Mouse (Mus musculus) large intestine, adult 2 months (tissue): ENCODE data around the gene Pfkl. TPM values are rescaled to one million over a fixed set of nuclear protein-coding genes. Genes with fewer than 3 reads are reported as not detected.
"Not testable (repeated sequence)": the region's sequence is repeated elsewhere in the genome, so short reads cannot be mapped to it uniquely, and the experiment has no call there.

ENCODE experiments used
- DNase-seq: peaks from one replicate; pipeline ENCODE4 v3.0.0-alpha.2; 2012; ENCODE audit warnings: low read depth, low spot score
- WGBS: fragments of 180-500 bp; shearing (Covaris S2); methylation state at CpG from one replicate; pipeline ENCODE4 v1.1.7; 2018; 5-methylcytosine and 5-hydroxymethylcytosine counted together
- polyA plus RNA-seq: library from polyadenylated mRNA; depleted of rRNA; stranded (reverse); fragments of >200 nt; gene quantifications from 2 replicates; pipeline ENCODE4 v1.2.3, GENCODE M21; 2012

Pfkl gene
- polyA plus RNA-seq, 1 experiment, result 29.8 TPM

GRCm38 (mm10) chr10:78016366-78016765 is 6.5 kb upstream of the Pfkl start:
- DNase-seq, result no peak
- 50% methylated on average over 5 of the region's 5 CpGs for WGBS

GRCm38 (mm10) chr10:78015489-78015888 is 5.6 kb upstream of the Pfkl start:
- WGBS, result 97% methylated on average over 1 of the region's 1 CpGs
- no peak for DNase-seq

DNA sequence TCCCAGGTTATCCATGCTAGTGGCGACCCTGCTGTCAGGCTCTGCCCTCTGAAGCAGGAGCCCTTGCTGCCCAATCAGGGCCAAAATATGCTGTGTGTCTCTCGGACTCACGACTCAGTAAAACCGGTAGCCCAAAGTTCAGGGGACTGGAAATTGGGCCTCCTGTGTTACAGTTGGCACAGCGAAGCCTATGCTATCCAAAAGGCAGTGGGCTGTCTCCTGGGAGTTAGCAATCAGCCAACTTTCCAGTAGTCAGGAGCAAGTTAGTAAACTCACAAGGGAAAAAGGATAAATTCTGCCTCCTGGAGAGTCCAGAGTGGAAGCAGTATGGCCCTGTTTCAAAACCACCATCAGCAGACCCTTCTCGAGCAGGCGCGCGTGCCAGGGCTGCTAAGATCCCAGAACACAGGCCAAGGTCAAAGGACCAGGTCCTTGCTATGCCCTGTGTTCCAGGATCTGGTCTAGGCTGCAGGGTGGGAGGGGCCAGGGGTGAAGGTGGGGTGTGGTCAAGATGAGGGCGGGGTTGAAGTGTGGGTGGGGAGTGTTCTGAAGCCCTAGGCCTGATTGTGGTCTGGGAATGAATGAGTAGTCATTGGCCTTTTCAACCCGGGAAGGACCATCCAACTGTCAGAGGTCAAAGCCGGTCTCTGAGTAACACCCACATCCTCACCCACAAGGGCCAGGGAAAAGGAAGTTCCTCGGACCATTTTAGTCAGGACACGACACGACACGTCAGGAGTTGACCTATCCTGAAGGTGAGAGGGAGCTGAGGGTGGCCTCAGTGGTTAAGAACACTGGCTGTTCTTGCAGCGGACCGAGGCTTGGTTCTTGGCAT is 3.0 kb upstream of the Pfkl start:
- DNase-seq, result no peak
- 90% methylated on average over 18 of the region's 18 CpGs for WGBS

DNA sequence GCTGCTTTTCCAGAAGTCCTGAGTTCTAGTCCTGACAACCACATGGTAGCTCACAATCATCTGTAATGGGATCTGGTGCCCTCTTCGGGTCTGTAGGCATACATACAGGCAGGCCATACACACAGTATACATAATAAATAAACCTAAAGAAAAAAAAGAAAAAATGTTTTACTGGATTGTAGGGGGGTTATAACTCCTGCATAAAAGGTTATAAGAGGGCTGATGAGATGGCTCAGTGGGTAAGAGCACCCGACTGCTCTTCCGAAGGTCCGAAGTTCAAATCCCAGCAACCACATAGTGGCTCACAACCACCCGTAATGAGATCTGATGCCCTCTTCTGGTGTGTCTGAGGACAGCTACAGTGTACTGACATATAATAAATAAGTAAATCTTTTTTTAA is 1.2 kb upstream of the Pfkl start:
- WGBS, result 84% methylated on average over 5 of the region's 5 CpGs
- DNase-seq, result not testable (repeated sequence)

GRCm38 (mm10) chr10:78010335-78010734 is 452 bp upstream of the Pfkl start:
- no peak for DNase-seq
- WGBS, result 6% methylated on average over 10 of the region's 10 CpGs

- peak; percentile 78 for DNase-seq
- WGBS, result under 1% methylated on average over 59 of the region's 59 CpGs
These were observed 519 bp downstream of the Pfkl start for GRCm38 (mm10) chr10:78009184-78009944.

GRCm38 (mm10) chr10:78008169-78008568 is 1.7 kb downstream of the Pfkl start:
- 68% methylated on average over 3 of the region's 3 CpGs for WGBS
- no peak for DNase-seq

DNA sequence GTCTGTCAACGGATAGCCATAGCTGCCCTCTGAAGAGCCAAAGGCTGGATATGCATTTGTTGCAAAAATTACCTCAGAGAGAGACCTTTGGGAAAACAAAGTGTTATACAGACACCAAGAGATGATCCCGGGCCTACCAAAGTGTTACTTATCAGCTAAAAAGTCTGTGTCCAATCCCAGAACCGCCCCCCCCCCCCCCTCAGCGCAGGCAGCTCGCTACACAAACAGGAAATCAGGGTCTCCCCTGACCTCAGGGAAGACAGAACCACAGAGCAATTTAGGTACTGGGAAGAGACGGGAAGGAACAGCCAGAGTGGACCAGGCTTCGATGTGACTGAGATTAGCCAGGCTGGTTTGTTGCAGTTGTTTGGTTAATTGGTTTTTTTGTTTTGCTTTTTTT is 2.7 kb downstream of the Pfkl start:
- no peak for DNase-seq
- 35% methylated on average over 7 of the region's 7 CpGs for WGBS

- no peak for DNase-seq
- 78% methylated on average over 4 of the region's 4 CpGs for WGBS
These were observed 4.0 kb downstream of the Pfkl start for GRCm38 (mm10) chr10:78005791-78006438.

- peak; percentile 81 for DNase-seq
- 37% methylated on average over 3 of the region's 3 CpGs for WGBS
These were observed 5.3 kb downstream of the Pfkl start for GRCm38 (mm10) chr10:78004479-78005100.

- 94% methylated on average over 2 of the region's 2 CpGs for WGBS
- DNase-seq, result no peak
These were observed 7.6 kb downstream of the Pfkl start for GRCm38 (mm10) chr10:78002316-78002715.

- WGBS, result 85% methylated on average over 11 of the region's 11 CpGs
- DNase-seq, result no peak
These were observed 8.1 kb downstream of the Pfkl start for GRCm38 (mm10) chr10:78001796-78002195.

DNA sequence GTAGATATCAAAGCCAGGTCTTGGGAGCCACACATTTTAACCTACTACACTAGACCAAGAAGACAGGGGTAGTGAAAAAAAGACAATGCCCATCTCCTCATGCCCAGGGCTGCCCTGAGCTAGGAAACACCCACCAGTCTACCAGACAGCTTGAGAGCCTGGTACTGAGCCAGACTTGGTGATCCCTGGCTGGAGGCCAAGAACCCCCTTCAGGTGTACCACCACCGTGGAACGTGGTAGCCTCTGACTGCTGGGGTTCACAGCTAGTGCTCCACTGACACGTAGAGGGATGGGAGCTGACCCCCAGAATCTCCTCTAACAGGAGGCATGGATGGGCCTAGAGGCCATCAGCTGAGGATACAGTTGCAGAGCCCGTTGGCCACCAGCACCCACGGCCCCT is 9.7 kb downstream of the Pfkl start:
- 92% methylated on average over 5 of the region's 5 CpGs for WGBS
- no peak for DNase-seq

DNA sequence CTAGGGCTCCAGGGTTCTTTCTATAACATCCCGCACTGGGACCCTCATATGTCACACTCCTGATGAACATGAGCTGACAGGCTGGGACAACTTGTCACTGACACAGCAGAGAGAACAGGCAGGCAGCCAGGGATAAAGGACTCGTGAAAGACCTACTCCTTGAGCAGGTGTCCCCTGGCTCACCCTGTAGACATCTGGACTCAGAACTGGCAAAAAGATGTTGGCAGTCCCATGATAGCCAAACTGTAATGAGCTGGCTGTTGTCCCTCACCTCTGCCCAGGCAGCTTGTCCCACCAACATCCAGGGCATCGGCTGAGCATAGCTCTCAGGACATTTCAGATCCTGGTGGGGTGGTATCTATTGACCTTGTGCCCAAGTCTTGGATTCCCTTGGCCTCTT is 14.2 kb downstream of the Pfkl start:
- DNase-seq, result no peak

GRCm38 (mm10) chr10:77985775-77986174 is 24.1 kb downstream of the Pfkl start:
- 84% methylated on average over 5 of the region's 5 CpGs for WGBS
- no peak for DNase-seq

More for the DNA sequence above, 14.2 kb downstream of the Pfkl start:
- 81% methylated on average over 3 of the region's 3 CpGs for WGBS

- DNase-seq, result peak; percentile 86
- 1% methylated on average over 4 of the region's 4 CpGs for WGBS
These were observed 25.2 kb downstream of the Pfkl start for GRCm38 (mm10) chr10:77984660-77985059.

- peak; percentile 91 for DNase-seq
- 1% methylated on average over 57 of the region's 57 CpGs for WGBS
These were observed 31.2 kb downstream of the Pfkl start, which contains the start of gene 1810043G02Rik for GRCm38 (mm10) chr10:77978351-77979350. 1810043G02Rik (plus strand) TSS chr10:77978524.

DNA sequence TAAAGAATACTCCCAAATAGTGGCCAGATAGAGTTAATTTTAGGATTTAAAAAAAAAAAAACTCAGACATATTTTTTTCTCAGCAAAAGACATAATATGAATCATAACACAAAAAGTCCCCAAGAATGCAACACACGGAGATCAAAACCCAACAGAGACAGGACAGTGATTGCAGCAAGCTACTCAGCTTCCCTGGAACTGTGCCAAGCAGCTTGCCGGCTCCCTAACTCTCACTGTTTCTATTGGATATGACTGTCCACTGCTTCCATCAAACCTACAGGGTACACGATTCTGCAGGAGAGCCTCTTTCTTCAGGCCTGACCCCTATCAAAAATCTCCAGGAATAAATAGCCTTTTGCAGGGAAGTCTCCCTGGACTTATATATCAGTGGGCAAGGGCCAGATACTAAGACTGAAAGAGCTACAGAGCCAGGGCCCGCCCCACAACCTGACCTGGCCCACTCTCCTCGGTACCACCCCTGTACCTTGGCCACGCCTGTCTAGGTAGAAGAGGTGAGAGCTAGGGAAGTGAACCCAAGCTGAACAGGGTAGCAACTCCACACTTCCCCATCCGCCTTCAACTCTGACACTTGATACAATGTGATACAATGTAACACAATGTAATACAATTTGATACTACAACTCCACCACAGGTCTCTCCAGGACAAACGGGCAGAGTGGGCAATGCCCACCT is 33.3 kb downstream of the Pfkl start:
- 32% methylated on average over 8 of the region's 8 CpGs for WGBS
- no peak for DNase-seq
